Mouse (Mus musculus): ENCODE results near the gene Zfp292. TPM values are rescaled to one million over a fixed set of nuclear protein-coding genes. Genes with fewer than 3 reads are reported as not detected.

The Zfp292 gene
- total and polyA plus RNA-seq, 3 experiments, result 9.5 to 13.6 (median 11.4) TPM

DNA sequence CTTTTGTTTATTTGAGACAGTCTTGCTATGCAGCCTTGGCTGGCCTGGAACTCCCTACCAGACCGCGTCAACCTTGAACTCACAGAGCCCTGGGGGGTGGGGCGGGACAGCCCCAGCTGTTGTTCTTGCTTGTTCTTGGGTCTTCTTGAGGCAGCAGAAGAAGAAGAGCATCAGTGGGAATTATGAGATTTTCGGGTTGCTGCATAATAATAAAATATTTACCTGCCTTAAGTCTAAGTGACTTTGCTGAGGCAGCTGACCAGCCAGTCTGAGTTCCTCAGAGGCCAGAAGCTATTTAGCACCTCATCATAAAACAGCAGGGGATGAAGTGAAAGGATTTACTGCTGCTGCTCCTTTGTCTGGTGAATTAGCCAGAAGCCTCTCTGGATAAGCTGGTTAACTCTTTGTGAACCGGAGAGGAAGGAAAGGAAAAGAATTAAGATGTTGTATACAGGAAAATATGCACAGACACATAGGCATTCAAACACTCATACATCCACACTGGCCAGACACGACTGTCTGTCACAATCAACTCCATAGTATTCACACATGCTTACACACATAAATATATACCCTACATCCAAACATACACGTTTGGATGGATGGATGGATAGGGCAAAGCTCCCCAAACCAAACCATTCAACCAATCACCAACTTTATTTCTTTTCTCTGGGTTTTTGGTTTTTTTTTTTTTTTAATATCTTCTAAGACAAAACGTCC, 110.9 kb downstream of the Zfp292 start:
- H3K9ac ChIP-seq (ENCODE audit: insufficient read depth, low read depth), result no peak overlapping the region
- H3K36me3 ChIP-seq (replicated peaks in 1 of 2; ENCODE audit: control insufficient read depth in 1 of 2, insufficient read depth in 1 of 2, low read length in 1 of 2), result peaks cover 0 to 30% of the 10 kb centered on the region in 2 experiments
- H3K4me2 ChIP-seq (ENCODE audit: insufficient read depth, low read depth, poor library complexity, severe bottlenecking), result no peak overlapping the region
- TF ChIP-seq RAD21 (IDR thresholded peaks at IDR 0.05; ENCODE audit: low read depth, low read length), result no peak
- TF ChIP-seq HCFC1 (IDR thresholded peaks at IDR 0.05; ENCODE audit: low read depth, low read length), result no peak
- TF ChIP-seq USF1 (IDR thresholded peaks at IDR 0.05; ENCODE audit: low read depth, low read length), result no peak
- no peak for TF ChIP-seq E2F4 (IDR thresholded peaks at IDR 0.05; ENCODE audit: insufficient replicate concordance, low read depth, low read length)
- TF ChIP-seq MAX (IDR thresholded peaks at IDR 0.05; ENCODE audit: low read length), result no peak
- TF ChIP-seq IRF4 (IDR thresholded peaks at IDR 0.05; ENCODE audit: low read depth, low read length), result no peak
- TF ChIP-seq MAFK (IDR thresholded peaks at IDR 0.05; ENCODE audit: insufficient replicate concordance, low read length), result no peak
- no peak for TF ChIP-seq MXI1 (IDR thresholded peaks at IDR 0.05; ENCODE audit: low read depth, low read length)
- no peak for TF ChIP-seq CTCF (conservative IDR thresholded peaks at IDR 0.05 in 1 of 2, IDR thresholded peaks at IDR 0.05 in 1 of 2; ENCODE audit: low read depth in 2 of 2, low read length in 2 of 2)
- TF ChIP-seq ZC3H11A (IDR thresholded peaks at IDR 0.05; ENCODE audit: low read depth, low read length), result no peak
- no peak for TF ChIP-seq USF2 (conservative IDR thresholded peaks at IDR 0.05; ENCODE audit: low read depth, low read length)
- no peak for TF ChIP-seq EP300 (IDR thresholded peaks at IDR 0.05; ENCODE audit: low read length)
- TF ChIP-seq SIN3A (IDR thresholded peaks at IDR 0.05; ENCODE audit: low read length), result no peak
- TF ChIP-seq SMC3 (IDR thresholded peaks at IDR 0.05; ENCODE audit: low read depth, low read length), result no peak
- TF ChIP-seq JUN (IDR thresholded peaks at IDR 0.05; ENCODE audit: insufficient read depth, low read depth, low read length), result no peak
- TF ChIP-seq POLR2A (IDR thresholded peaks at IDR 0.05; ENCODE audit: low read depth, low read length), result no peak
- no peak for TF ChIP-seq ELF1 (IDR thresholded peaks at IDR 0.05; ENCODE audit: low read depth, low read length)
- TF ChIP-seq ZMIZ1 (IDR thresholded peaks at IDR 0.05; ENCODE audit: low read depth, low read length), result no peak
- H3K9me3 ChIP-seq (replicated peaks; ENCODE audit: low read length), result no peaks in the 10 kb centered on the region
- H3K79me2 ChIP-seq (replicated peaks; ENCODE audit: control insufficient read depth, extremely low read depth, insufficient read depth, poor library complexity, severe bottlenecking), result 0 out of 2 replicates have a peak, but pooled peaks cover 2% of the 10 kb centered on the region
- peaks cover 4 to 19% of the 10 kb centered on the region in 2 experiments; a peak in 3 of 4 replicates for H3K4me1 ChIP-seq (ENCODE audit: control insufficient read depth in 1 of 2, insufficient read depth in 2 of 2)
- H3K27ac ChIP-seq (ENCODE audit: insufficient read depth, low read depth), result no peak overlapping the region
- no peak for DNase-seq (ENCODE audit: extremely low read depth)
- dilution Hi-C loops (cut with MboI; ENCODE audit: extremely low pct_ligation_motif_present, extremely low pct_unique_long_range_greater_than_20kb, low sequenced_read_pairs), result no loop called here
- H3K4me3 ChIP-seq (replicated peaks in 1 of 3; ENCODE audit: low read depth in 2 of 3, low read length in 2 of 3, poor library complexity in 1 of 3), result no peak overlapping the region
- H3K27me3 ChIP-seq (replicated peaks), result no peaks in the 10 kb centered on the region
- in situ Hi-C loops (cut with MboI; ENCODE audit: low pct_ligation_motif_present, low pct_unique_long_range_greater_than_20kb, low sequenced_read_pairs), result no loop called here

DNA sequence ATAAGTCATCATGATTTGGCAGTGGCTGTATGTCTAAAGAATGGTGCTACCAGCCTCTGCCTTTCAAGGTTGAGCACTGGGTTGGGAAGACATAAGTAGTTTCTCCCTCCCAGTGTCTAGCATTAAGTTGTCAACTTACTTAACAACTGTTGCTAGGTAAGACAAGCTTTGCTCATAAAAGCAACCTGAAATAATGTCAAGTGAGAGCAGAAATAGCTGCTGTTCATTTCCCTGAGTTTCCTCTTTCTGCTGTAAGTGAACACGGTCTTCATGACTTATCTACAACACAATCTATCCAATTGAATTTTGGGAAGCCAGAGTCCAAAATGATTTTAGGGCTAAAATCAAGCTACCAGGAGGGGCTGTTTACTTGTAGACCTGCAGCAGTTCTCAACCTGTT, 126.6 kb downstream of the Zfp292 start, which contains the start of gene Gm136:
TSS of gene Gm136 (minus strand) at position 101 of the 400 bp plus-strand sequence.
- Histone ChIP-seq H3K4me2 (ENCODE audit: insufficient read depth, low read depth, poor library complexity, severe bottlenecking) (no peak within 1 kb of the TSS), H3K9me3 (replicated peaks; ENCODE audit: low read length) (no peaks in the 10 kb centered on the region), H3K27me3 (replicated peaks) (peaks cover 10% of the 10 kb centered on the region), H3K36me3 (replicated peaks in 1 of 2; ENCODE audit: control insufficient read depth in 1 of 2, insufficient read depth in 1 of 2, low read length in 1 of 2) (no peaks in the 10 kb centered on the region), H3K27ac (ENCODE audit: insufficient read depth, low read depth) (no peak within 1 kb of the TSS), H3K4me1 (ENCODE audit: control insufficient read depth in 1 of 2, insufficient read depth in 2 of 2) (no peaks in the 10 kb centered on the region), H3K9ac (ENCODE audit: insufficient read depth, low read depth) (no peak within 1 kb of the TSS), H3K4me3 (replicated peaks in 1 of 3; ENCODE audit: low read depth in 2 of 3, low read length in 2 of 3, poor library complexity in 1 of 3) (no peak within 1 kb of the TSS), H3K79me2 (replicated peaks; ENCODE audit: control insufficient read depth, extremely low read depth, insufficient read depth, poor library complexity, severe bottlenecking) (no peaks in the 10 kb centered on the region)
- in situ Hi-C loops (cut with MboI; ENCODE audit: low pct_ligation_motif_present, low pct_unique_long_range_greater_than_20kb, low sequenced_read_pairs), result no loop called here
- no peak for DNase-seq (ENCODE audit: extremely low read depth)
- no peak for TF ChIP-seq POLR2A (IDR thresholded peaks at IDR 0.05; ENCODE audit: low read depth, low read length)
- TF ChIP-seq ELF1 (IDR thresholded peaks at IDR 0.05; ENCODE audit: low read depth, low read length), result no peak
- dilution Hi-C loops (cut with MboI; ENCODE audit: extremely low pct_ligation_motif_present, extremely low pct_unique_long_range_greater_than_20kb, low sequenced_read_pairs), result no loop called here

Other genes starting within 250 kb of the Zfp292 start
- 16.6 and 18.2 TPM in 2 replicates for gene Slc35a1, start 195.5 kb downstream of the Zfp292 start, total RNA-seq (2012; rRNA removed)
- gene Slc35a1, start 195.5 kb downstream of the Zfp292 start, total RNA-seq (2014; rRNA removed), result 26.2 and 27.8 TPM in 2 replicates
- gene Slc35a1, start 195.5 kb downstream of the Zfp292 start, polyA plus RNA-seq (2012; ENCODE audit: insufficient read length, low read depth), result 18.1 and 19.7 TPM in 2 replicates
- not detected in 2 replicates for gene Cfap206, start 152.8 kb downstream of the Zfp292 start, total RNA-seq (2012; rRNA removed)
- gene Cfap206, start 152.8 kb downstream of the Zfp292 start, total RNA-seq (2014; rRNA removed), result not detected in 2 replicates
- not detected in 2 replicates for gene Cfap206, start 152.8 kb downstream of the Zfp292 start, polyA plus RNA-seq (2012; ENCODE audit: insufficient read length, low read depth)
- not detected in 2 replicates for gene Gm136, start 126.7 kb downstream of the Zfp292 start, total RNA-seq (2012; rRNA removed)
- not detected in 2 replicates for gene Gm136, start 126.7 kb downstream of the Zfp292 start, total RNA-seq (2014; rRNA removed)
- gene Gm136, start 126.7 kb downstream of the Zfp292 start, polyA plus RNA-seq (2012; ENCODE audit: insufficient read length, low read depth), result not detected in 2 replicates
- gene Smim8, start 104.5 kb downstream of the Zfp292 start, total RNA-seq (2012; rRNA removed), result 20.4 and 22.2 TPM in 2 replicates
- 62.5 and 69.1 TPM in 2 replicates for gene Smim8, start 104.5 kb downstream of the Zfp292 start, total RNA-seq (2014; rRNA removed)
- 27.8 and 28.8 TPM in 2 replicates for gene Smim8, start 104.5 kb downstream of the Zfp292 start, polyA plus RNA-seq (2012; ENCODE audit: insufficient read length, low read depth)
- gene Cga, start 10.8 kb upstream of the Zfp292 start, total RNA-seq (2012; rRNA removed), result not detected in 2 replicates
- not detected in 2 replicates for gene Cga, start 10.8 kb upstream of the Zfp292 start, total RNA-seq (2014; rRNA removed)
- gene Cga, start 10.8 kb upstream of the Zfp292 start, polyA plus RNA-seq (2012; ENCODE audit: insufficient read length, low read depth), result not detected in 2 replicates